Mouse (Mus musculus) central nervous system, embryonic 11.5 days (tissue): Measurements from ENCODE around the gene Ppp2ca. TPM values are rescaled to one million over a fixed set of nuclear protein-coding genes. Genes with fewer than 3 reads are reported as not detected.

ENCODE experiments used
- polyA plus RNA-seq: library from polyadenylated mRNA; depleted of rRNA; stranded (reverse); fragments of >200 nt; gene quantifications from 2 replicates; pipeline ENCODE4 v1.2.3, GENCODE M21; 2012; rRNA removed

The Ppp2ca gene
- polyA plus RNA-seq: 86.5 and 96.9 TPM in 2 replicates

GRCm38 (mm10) chr11:52098398-52098946 lies at the start of gene Ppp2ca:
Ppp2ca (plus strand) TSS chr11:52098681.

GRCm38 (mm10) chr11:52145428-52145827 lies 46.9 kb downstream of the Ppp2ca start, which contains the start of gene Olfr1373:
Olfr1373 (minus strand) TSS chr11:52145528.

Other genes with a start within 250 kb of the Ppp2ca start
- gene Jade2, start 241.0 kb upstream of the Ppp2ca start, polyA plus RNA-seq: 0.84 and 1.3 TPM in 2 replicates
- gene Cdkn2aipnl, start 131.0 kb upstream of the Ppp2ca start, polyA plus RNA-seq: 45.7 and 62.2 TPM in 2 replicates
- gene Ube2b, start 97.9 kb upstream of the Ppp2ca start, polyA plus RNA-seq: 100 and 210 TPM in 2 replicates
- 9.9 and 12.7 TPM in 2 replicates for gene Cdkl3, start 94.5 kb upstream of the Ppp2ca start, polyA plus RNA-seq
- not detected in 2 replicates for gene Olfr1373, start 46.8 kb downstream of the Ppp2ca start, polyA plus RNA-seq
- gene Olfr1371, start 115.3 kb downstream of the Ppp2ca start, polyA plus RNA-seq: not detected in 2 replicates
- gene Skp1a, start 133.3 kb downstream of the Ppp2ca start, polyA plus RNA-seq: 235 and 307 TPM in 2 replicates
- 6.4 and 9.3 TPM in 2 replicates for gene Tcf7, start 184.3 kb downstream of the Ppp2ca start, polyA plus RNA-seq